Mouse (Mus musculus): Measurements from ENCODE around the gene Snx11.
"Not testable (repeated sequence)": the region's sequence is repeated elsewhere in the genome, so short reads cannot be mapped to it uniquely, and the experiment has no call there.

Gene Snx11

DNA sequence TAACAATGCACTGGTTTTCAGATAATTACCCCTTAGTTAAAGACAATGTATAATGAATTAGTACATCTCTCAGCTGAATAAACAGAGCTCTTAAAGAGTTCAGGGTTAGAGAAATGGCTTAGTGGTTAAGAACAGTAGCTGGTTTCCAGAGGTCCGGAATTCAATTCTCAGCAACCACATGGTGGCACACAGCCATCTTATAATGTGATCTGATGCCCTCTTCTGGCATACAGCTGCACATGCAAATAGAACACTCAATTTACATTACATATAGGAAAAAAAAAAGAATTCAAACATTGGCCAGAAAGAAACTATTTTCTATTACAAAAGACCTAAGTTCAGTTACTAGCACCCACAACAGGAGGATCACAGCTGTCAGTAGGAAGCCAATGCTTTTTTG lies 19.2 kb upstream of the Snx11 start:
- DNase-seq (ENCODE audit: extremely low read depth, low read depth), result no peak

DNA sequence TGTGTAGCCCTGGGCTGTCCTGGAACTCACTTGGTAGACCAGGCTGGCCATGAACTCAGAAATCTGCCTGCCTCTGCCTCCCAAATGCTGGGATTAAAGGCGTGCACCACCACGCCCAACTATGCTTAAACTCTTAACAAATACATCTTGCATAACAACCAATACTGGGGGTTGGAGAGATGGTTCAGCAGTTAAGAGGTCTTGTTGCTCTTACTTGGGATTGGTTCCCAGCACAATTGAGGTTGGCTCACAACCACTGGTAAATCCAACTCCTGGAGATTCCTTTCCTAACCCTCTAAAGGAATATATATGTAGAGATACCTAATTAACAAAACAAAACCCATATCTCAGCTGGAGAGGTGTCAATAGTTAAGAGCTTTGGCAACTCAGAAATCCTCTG lies 18.7 kb upstream of the Snx11 start:
- DNase-seq (ENCODE audit: extremely low read depth, low read depth), result no peak

DNA sequence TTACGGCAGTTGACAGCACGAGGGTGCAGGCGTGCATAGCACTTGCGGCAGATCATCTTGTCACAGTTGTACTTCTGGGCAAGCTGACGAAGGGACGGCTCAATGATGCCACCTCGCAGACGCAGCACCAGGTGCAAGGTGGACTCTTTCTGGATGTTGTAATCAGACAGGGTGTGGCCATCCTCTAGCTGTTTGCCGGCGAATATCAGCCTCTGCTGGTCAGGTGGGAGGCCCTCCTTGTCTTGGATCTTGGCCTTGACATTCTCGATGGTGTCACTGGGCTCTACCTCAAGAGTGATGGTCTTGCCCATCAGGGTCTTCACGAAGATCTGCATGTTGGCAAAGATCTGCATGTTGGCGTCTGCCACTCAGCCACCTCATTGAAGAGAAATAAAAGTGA lies 18.1 kb upstream of the Snx11 start:
- no peak for DNase-seq (ENCODE audit: extremely low read depth, low read depth)

DNA sequence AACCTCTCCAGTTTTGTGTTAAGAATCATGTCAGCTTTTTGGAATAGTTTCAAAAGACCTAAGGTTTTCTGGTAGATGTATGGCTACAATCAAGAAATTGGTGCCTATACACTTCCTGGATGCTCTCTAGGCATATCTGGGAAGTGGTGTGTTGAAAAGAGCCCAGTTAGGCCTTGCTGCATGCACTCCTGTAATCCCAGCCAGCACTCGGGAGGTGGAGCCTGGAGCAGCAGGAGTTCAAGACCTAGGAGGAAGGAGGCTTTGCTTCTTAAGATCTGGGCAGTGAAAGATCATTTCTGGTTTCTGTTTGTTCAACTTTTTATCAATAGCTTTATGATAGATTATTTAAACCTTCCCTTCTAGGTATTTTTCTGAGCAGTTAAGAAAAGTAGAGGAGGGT lies 13.3 kb upstream of the Snx11 start:
- DNase-seq (ENCODE audit: extremely low read depth, low read depth), result no peak

DNA sequence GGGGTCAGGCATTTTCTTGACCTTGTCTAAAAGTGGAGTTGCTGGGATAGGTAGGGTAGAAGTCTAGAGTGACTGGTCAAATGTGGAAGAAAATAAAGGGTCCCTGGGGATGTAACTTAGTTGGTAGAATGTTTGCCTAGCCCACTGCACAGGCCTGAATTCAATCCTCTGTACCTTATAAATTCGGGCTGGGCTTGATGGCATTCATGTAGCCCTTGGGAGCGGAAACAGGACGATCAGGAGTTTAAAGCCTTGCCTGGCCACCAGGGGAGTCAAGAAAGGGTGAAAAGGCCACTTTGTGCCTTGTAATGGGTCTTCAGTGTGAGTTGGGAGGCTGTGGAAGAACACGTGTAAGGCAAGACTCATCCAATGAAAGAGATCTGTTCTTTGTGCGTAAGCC lies 12.6 kb upstream of the Snx11 start:
- no peak for DNase-seq (ENCODE audit: extremely low read depth, low read depth)

DNA sequence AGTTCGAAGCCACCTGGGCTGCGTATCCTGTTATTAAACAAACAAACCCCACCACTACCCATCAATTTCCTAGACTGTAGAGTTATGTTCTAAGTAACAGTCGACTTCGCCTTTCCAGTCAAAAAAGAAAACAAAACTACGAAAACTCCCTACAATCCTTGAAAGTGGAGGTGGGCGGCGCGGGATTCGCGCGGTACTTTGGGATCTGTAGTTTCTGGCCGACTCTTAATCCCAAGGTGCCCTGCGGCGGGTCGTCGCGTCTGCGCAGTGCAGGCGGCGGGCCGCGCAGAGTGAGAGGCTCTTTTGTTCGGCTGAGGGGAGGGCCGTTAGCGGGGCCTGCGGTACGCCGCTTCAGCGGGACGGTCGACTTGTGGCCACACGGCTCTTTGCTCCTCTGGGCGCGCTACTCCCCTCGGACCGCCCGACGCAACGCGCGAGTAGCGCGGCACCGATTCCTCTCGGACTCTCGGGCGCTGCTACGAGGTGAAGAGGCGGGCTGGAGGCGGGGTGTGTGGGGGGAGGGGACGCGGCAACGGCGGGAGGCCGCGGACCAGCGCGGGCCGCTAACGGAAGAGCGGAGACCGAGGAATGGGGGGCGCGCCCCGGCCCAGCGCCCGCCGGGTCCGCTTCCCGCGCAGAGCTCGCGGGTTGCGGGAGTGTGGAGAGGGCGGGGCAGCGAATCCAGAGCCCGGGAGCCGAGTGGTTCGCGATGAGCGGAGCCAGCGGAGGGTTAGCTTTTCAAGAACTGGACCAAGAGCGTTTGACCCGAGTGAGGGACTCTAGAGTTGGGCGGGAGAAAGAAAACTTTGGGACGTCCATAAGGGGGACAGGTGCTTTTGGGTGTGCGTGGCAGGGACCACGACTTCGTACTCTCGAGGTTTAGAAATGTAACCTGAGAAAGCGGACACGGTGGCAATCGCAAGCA lies 11.8 kb upstream of the Snx11 start, which contains the start of gene Cbx1:
Gene Cbx1 (plus strand): TSS at position 257 of the 925 bp plus-strand sequence.
- peak; percentile 78 for DNase-seq (ENCODE audit: extremely low read depth, low read depth)

DNA sequence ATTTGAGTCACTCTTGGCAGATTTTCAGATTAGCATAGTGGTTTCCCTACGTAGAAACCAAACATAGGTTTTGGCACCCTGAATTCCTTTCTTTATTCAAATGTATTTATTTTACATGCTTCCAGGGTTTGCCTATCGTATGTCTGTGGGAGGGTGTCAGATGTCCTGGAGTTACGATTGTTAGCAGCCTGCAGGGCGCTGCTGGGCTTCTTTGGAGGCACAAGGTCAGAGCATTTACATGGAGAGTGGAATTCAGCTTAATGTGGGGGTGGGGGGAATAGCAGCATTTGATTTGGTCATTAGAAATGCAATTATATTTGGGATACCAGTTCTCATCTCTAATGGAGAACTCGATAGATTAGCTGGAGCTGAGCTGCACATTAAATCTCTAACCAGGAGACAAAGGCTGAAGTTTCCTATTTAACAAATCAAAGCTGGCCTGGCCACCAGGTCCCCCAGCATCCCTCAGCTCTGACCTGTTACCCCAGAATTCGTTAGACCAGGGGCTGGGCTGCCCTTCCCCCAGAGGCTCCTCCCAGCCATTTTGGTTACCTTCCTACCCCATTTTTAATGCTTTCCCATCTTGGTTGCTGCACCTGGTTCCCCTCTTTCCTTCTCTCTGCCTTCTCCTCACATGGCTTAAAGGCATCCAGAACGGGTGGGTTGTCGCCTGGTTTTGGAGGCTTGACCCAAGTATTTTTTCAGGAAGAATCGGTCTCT lies 9.5 kb upstream of the Snx11 start:
- no peak for DNase-seq (ENCODE audit: extremely low read depth, low read depth)

DNA sequence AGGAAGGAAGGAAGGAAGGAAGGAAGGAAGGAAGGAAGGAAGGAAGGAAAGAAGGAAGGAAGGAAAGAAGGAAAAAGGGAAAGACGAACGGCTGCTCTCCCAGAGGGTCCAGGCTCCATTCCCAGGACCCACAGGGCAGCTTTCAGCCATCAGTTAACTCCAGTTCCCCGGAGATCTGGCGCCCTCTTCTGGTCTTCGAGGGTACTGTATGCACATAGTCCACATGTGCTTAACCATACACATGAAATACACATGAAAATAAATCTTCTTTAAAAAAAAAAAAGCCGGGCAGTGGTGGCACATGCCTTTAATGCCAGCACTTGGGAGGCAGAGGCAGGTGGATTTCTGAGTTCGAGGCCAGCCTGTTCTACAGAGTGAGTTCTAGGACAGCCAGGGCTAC lies 7.5 kb upstream of the Snx11 start:
- peak; percentile 62 for DNase-seq (ENCODE audit: extremely low read depth, low read depth)

DNA sequence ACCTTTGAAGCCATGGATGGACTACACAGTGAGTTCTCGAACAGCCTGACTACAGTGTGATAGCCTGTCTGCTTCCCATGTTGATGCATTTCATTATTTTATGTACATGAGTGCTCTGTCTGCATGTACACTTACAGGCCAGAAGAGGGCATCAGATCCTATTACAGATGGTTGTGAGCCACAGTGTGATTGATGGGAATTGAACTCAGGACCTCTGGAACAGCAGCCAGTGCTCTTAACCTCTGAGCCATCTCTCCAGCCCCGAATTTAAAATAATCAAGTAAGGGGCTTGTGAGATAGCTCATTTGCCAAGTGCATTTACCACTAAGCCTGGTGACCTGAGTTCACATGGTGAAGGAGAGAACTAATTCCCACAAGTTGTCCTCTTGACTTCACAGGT lies 4.1 kb upstream of the Snx11 start:
- DNase-seq (ENCODE audit: extremely low read depth, low read depth), result no peak

DNA sequence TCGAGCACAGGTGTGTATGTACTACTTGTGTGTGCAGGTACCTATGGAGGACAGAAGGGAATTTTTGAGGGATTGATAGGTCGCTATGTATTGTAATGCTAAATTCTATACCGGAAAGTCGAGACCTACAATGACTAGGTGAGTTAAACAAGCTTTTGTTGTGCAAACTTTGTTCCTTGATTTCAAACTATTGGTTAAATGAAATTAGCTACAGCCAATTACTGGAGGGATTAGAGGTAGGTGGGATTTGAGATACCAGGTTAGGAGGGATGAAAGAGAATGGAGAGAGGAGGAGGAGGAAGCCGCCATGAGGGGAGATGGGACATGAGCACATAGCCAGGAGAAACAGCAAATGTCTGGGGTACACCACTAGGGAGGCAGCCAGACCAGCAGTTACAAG lies 2.9 kb upstream of the Snx11 start:
- no peak for DNase-seq (ENCODE audit: extremely low read depth, low read depth)

DNA sequence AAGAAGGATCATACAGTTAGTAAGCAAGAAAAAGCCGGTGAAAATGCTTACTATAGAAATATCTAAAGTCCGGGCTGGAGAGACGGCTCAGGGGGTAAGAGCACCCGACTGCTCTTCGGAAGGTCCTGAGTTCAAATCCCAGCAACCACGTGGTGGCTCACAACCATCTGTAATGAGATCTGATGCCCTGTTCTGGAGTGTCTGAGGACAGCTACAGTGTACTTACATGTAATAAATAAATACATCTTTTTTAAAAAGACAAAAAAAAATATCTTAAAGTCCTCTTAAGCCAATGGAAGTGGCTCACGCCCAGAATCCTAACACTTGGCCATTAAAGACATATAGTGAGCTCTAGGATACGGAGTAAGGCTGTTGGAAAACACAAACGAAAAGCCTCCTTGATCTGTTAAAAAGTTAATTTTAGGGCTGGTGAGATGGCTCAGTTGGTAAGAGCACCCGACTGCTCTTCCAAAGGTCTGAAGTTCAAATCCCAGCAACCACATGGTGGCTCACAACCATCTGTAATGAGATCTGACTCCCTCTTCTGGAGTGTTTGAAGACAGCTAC lies 785 bp upstream of the Snx11 start:
- DNase-seq (ENCODE audit: extremely low read depth, low read depth), result not testable (repeated sequence)

DNA sequence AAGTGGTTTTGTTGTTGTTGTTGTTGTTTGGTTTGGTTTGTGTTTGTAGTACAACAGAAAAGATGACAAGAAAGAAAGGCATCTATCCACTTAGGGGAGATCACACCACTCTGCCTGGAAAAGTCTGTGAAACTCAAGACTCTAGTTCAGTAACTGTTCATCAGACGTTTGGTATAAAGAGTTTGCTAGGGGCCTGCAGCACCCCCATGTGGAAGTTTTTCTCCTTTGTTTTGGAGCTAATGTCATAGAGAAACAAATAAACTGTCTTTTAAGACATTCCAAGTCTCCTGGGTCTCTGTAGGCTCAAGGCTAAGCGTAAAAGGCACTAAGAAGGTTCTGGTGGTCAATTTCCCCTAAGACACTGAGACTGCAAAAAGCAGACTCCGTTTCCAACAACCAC lies 1.3 kb downstream of the Snx11 start:
- no peak for DNase-seq (ENCODE audit: extremely low read depth, low read depth)

DNA sequence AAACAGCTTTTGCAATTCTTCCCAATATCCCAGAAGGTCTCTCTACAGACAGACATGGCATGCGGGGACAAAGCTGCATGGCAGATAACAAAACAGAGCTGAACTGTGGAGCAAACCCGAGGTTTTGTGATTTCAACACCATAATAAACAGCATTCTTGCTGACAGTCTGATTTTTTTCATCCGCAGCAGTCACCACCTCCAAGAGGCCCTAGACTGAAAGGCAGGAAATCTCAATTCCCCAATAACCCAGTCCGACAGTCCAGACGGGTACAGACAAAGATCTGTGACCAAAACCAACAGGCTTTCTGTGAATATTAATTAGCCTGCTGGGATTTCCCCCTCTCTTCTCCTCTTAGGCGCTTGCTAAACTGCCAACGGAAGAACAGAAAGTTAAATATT lies 1.7 kb downstream of the Snx11 start:
- DNase-seq (ENCODE audit: extremely low read depth, low read depth), result no peak

DNA sequence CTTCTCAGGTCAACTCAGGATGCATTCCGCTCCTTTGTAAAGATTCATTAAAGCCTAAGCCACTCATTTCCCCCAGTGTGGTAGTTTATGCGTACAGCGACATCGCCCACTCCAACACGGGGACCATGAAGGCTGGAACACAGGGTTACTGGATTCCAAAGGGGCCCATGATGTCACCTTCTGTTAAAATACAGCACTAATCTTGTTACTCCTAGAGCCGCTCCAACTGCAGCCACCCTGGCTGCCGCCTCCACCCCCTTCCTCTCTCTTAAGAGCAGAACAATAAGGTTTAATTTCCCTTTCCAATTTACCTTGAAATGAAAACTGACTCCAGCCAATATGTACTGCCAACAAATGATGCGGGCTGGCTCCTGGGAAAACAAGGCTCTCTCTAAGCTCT lies 2.3 kb downstream of the Snx11 start:
- DNase-seq (ENCODE audit: extremely low read depth, low read depth), result no peak

DNA sequence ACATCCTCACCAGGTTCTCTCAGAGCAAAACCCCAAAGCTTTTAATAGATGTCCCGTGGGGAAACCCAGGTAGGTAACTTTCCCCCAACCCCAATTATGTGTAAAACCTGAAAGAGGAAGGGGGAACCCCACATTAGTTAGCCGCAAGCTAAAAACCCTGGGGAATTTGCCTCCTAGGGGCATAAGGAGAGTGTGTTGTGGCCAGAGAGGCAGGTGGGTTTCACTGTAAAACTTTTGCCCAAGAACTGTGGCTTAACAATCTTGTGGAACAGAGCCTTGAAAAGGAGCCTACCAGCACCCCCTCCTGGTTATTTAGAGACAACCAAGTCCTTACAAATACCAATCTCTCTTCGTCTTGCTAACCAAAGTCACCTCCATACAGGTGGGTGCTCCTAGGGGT lies 2.8 kb downstream of the Snx11 start:
- no peak for DNase-seq (ENCODE audit: extremely low read depth, low read depth)

DNA sequence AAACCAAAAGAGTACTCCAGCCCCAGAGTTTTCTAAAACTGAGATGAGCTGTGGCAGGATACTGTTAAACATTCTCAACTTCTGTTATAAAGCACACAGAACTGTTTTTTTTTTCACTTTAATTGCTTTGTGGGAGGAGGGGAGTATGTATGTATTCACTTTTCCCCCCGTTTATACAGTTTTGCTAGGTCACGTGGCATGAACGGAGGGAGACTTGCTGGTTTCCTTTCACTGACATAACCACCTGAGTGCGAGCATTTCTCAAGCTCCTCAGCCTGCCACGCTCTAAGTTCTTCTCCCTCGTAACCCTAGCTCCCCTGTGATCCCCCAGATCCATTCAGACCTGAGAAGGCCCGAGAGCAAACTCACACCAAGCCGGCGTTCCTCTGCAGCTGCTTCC lies 4.9 kb downstream of the Snx11 start:
- no peak for DNase-seq (ENCODE audit: extremely low read depth, low read depth)

DNA sequence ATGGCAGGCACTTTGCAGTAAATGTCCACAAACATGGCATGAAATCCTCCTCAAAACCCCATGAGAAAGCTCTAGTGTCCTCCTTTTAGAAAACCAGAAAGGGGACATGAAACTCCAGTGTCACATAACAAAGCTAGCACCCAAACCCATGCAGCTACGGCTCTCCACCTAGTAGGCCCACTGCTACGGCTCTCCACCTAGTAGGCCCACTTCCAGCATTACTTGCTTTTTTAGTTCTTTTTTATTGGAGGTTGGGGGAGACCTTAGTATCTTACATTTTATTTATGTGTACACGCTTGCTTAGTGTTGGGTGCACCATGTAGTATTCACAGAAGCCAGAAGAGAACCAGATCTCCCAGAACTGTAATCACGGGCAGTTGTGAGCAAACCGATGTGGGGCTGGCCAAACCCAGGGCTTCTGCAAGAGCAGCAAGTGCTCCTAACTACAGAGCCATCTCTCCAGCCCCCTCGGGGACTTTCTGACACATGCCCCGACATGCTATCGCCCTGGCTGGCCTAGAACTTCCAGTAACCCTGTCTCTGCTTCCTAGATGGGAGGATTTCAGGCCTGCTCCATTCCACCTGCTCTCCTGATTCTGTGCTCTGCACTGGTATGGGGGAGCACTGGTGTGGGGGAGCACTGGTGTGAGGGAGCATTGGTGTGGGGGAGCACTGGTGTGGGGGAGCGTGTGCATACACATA lies 5.9 kb downstream of the Snx11 start:
- DNase-seq (ENCODE audit: extremely low read depth, low read depth), result no peak

DNA sequence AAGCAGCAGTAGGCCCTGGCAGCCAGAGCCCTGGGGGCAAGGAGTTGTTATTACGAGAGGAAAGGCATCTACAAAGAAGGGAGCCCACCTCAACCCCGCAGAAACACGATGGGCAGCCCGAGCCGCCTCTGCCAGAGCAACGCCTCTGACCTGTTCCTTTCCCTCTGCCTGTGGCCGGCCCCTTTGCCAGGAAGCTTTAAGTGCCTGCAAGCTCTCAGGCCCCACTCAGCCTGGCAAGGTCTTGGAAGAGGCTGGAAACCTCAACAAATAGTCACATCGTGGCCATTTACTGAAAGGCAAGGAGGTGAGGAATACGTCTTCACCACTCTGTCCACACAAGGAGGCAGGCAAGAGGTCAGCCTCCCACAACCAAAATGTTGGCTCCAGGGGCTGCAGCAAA lies 9.1 kb downstream of the Snx11 start:
- no peak for DNase-seq (ENCODE audit: extremely low read depth, low read depth)

DNA sequence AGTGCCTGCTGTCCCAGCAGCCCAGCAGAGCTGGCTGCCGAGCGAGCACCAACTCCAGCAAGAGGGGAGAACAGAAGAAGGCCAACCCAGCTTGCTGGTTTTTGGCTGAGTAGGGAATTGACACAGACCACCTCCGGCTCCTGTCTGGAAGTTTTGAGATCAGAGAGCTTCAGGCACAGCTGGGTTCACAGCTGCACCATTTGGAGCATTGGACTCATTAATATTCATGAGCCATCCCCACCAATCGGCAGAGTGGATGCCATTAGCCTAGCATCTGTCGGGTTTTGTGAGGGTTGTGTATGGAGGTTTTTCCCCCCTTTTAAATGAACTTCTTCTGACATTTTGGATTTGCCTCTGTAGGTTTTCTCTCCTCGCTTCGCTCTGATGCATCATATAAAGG lies 10.3 kb downstream of the Snx11 start:
- no peak for DNase-seq (ENCODE audit: extremely low read depth, low read depth)

DNA sequence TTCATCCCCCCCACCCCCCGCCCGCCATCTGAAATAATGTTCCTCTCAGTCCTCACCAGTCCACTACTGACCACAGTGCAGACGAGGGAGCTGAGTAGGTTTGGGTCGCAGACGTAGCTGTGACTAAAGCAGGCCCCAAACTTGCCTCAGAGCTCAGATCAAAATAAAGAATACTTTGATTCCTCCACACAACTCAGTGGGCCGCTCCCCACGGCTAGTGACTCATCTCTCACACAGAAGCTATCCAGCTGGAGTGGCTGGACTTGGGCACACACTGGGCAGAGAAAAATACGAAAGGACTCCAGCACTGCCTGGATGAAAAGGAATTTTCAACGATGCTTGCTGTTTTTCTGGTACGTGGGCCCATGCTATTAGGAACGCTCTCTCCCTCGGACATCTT lies 10.8 kb downstream of the Snx11 start:
- DNase-seq (ENCODE audit: extremely low read depth, low read depth), result no peak

DNA sequence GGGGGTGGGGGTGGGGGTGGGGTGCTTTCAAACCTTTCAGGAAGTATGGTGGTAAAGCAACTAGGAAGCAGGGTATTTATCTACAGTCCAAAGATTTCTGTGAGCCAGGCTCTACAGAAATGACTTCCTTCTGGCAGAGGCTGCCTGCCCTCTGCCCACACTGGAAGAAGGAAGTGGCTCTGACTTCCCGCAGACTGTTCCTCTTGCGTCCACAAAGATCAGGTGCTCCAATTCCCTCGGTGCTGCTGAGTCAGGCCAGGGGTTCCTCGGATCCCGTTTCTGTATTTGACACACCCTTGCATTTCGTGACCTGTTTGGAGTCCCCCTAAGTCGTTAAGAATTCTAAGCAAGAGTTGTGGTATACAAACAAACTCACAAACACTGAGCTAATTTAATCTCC lies 11.7 kb downstream of the Snx11 start:
- no peak for DNase-seq (ENCODE audit: extremely low read depth, low read depth)
